Mouse (Mus musculus) small intestine, adult 2 months (tissue): ENCODE measurements around the gene Mettl27. TPM values are rescaled to one million over a fixed set of nuclear protein-coding genes. Genes with fewer than 3 reads are reported as not detected.
"Not testable (repeated sequence)": the region's sequence is repeated elsewhere in the genome, so short reads cannot be mapped to it uniquely, and the experiment has no call there.

Experiments used
- H3K27ac ChIP-seq: fragments of 200-500 bp; 2 replicates; pipeline ENCODE4 v1.5.1; 2012; ENCODE audit warnings: low read depth, low read length, control low read depth, inconsistent platforms; ENCODE audit not compliant: insufficient read depth
- H3K27me3 ChIP-seq: fragments of 200-500 bp; 2 replicates; pipeline ENCODE4 v1.6.1; 2012; ENCODE audit warnings: mild to moderate bottlenecking, moderate library complexity, low read length, inconsistent platforms; ENCODE audit not compliant: control insufficient read depth, insufficient read depth
- H3K36me3 ChIP-seq: fragments of 200-500 bp; 2 replicates; pipeline ENCODE4 v1.6.1; 2012; ENCODE audit warnings: mild to moderate bottlenecking, low read length, control low read depth, inconsistent platforms; ENCODE audit not compliant: control insufficient read depth, insufficient read depth
- H3K4me1 ChIP-seq: fragments of 200-500 bp; 2 replicates; pipeline ENCODE4 v1.6.1; 2012; ENCODE audit warnings: low read length, inconsistent platforms, mixed read lengths; ENCODE audit not compliant: control insufficient read depth, insufficient read depth, insufficient read length
- H3K4me3 ChIP-seq: fragments of 200-500 bp; 2 replicates; pipeline ENCODE4 v1.5.1; 2012; ENCODE audit warnings: low read depth, mild to moderate bottlenecking, control low read depth, inconsistent platforms, low read length, moderate library complexity
- CTCF ChIP-seq: fragments of 200-500 bp; IDR thresholded peaks from 2 replicates; pipeline ENCODE4 v1.5.1; 2012; ENCODE audit warnings: low read depth, mild to moderate bottlenecking, control low read depth, inconsistent platforms, low read length, moderate library complexity, mixed read lengths; ENCODE audit not compliant: insufficient replicate concordance, insufficient read length; ENCODE audit errors: extremely low read depth
- POLR2A ChIP-seq: fragments of 200-500 bp; IDR thresholded peaks from 2 replicates; pipeline ENCODE4 v1.6.1; 2012; ENCODE audit warnings: low read depth, mild to moderate bottlenecking, control low read depth, inconsistent platforms, low read length, moderate library complexity
- WGBS: fragments of 180-500 bp; shearing (Covaris S2); methylation state at CpG from one replicate; pipeline ENCODE4 v1.1.7; 2018; 5-methylcytosine and 5-hydroxymethylcytosine counted together
- polyA plus RNA-seq: library from polyadenylated mRNA; depleted of rRNA; stranded (reverse); fragments of >200 nt; gene quantifications from 2 replicates; pipeline ENCODE4 v1.2.3, GENCODE M21; 2012

Gene Mettl27
- polyA plus RNA-seq, 1 experiment: 21.4 TPM

GRCm38 (mm10) chr5:134934666-134935065, 2.5 kb downstream of the Mettl27 start:
- 81% methylated on average over 3 of the region's 3 CpGs for WGBS
- no peak for TF ChIP-seq CTCF
- TF ChIP-seq POLR2A: no peak
- peaks cover 6% of the 10 kb centered on the region for H3K4me1 ChIP-seq
- no peak overlapping the region for H3K27ac ChIP-seq
- H3K27me3 ChIP-seq: no peaks in the 10 kb centered on the region
- no peaks in the 10 kb centered on the region for H3K36me3 ChIP-seq
- H3K4me3 ChIP-seq: no peak overlapping the region

- no peak for TF ChIP-seq CTCF
- no peak for TF ChIP-seq POLR2A
- Histone ChIP-seq H3K36me3 (no peaks in the 10 kb centered on the region), H3K4me1 (peaks cover 6% of the 10 kb centered on the region), H3K27me3 (no peaks in the 10 kb centered on the region), H3K27ac (no peak overlapping the region), H3K4me3 (no peak overlapping the region)
- 76% methylated on average over 6 of the region's 6 CpGs for WGBS
Observed at GRCm38 (mm10) chr5:134936051-134936450, 3.9 kb downstream of the Mettl27 start.

GRCm38 (mm10) chr5:134936626-134937185, 4.5 kb downstream of the Mettl27 start:
- WGBS: 82% methylated on average over 6 of the region's 6 CpGs
- no peaks in the 10 kb centered on the region for H3K36me3 ChIP-seq
- peaks cover 6% of the 10 kb centered on the region for H3K4me1 ChIP-seq
- no peaks in the 10 kb centered on the region for H3K27me3 ChIP-seq
- H3K27ac ChIP-seq: no peak overlapping the region
- no peak overlapping the region for H3K4me3 ChIP-seq
- TF ChIP-seq CTCF: no peak
- TF ChIP-seq POLR2A: no peak

GRCm38 (mm10) chr5:134939069-134939468, 6.9 kb downstream of the Mettl27 start:
- WGBS: 74% methylated on average over 3 of the region's 3 CpGs
- no peak for TF ChIP-seq CTCF
- no peak for TF ChIP-seq POLR2A
- H3K4me1 ChIP-seq: no peaks in the 10 kb centered on the region
- H3K36me3 ChIP-seq: no peaks in the 10 kb centered on the region
- no peak overlapping the region for H3K4me3 ChIP-seq
- no peaks in the 10 kb centered on the region for H3K27me3 ChIP-seq
- H3K27ac ChIP-seq: no peak overlapping the region

- H3K36me3 ChIP-seq, H3K4me3 ChIP-seq, H3K4me1 ChIP-seq, H3K27me3 ChIP-seq, H3K27ac ChIP-seq: not testable (repeated sequence)
- WGBS: 89% methylated on average over 4 of the region's 7 CpGs
Observed at GRCm38 (mm10) chr5:134939554-134939953, 7.4 kb downstream of the Mettl27 start.

- H3K36me3 ChIP-seq: no peaks in the 10 kb centered on the region
- no peak overlapping the region for H3K4me3 ChIP-seq
- peaks cover 6% of the 10 kb centered on the region for H3K27me3 ChIP-seq
- no peak overlapping the region for H3K27ac ChIP-seq
- TF ChIP-seq POLR2A (no peak), CTCF (no peak)
- WGBS: 65% methylated on average over 14 of the region's 14 CpGs
- peaks cover 7% of the 10 kb centered on the region for H3K4me1 ChIP-seq
Observed at GRCm38 (mm10) chr5:134941472-134942209, 9.5 kb downstream of the Mettl27 start.

GRCm38 (mm10) chr5:134942740-134943139, 10.6 kb downstream of the Mettl27 start:
- H3K4me3 ChIP-seq: no peak overlapping the region
- H3K27ac ChIP-seq: no peak overlapping the region
- 66% methylated on average over 2 of the region's 2 CpGs for WGBS
- H3K4me1 ChIP-seq: peaks cover 11% of the 10 kb centered on the region
- TF ChIP-seq CTCF: no peak
- TF ChIP-seq POLR2A: no peak
- no peaks in the 10 kb centered on the region for H3K36me3 ChIP-seq
- peaks cover 6% of the 10 kb centered on the region for H3K27me3 ChIP-seq
